Mouse (Mus musculus): ENCODE measurements at regions not wholly inside any gene's neighbourhood (a gene's known extent, or its start where the extent isn't known, plus 50 kb on each side); places are given as distances from the start of the nearest gene placed in this dataset.

DNA sequence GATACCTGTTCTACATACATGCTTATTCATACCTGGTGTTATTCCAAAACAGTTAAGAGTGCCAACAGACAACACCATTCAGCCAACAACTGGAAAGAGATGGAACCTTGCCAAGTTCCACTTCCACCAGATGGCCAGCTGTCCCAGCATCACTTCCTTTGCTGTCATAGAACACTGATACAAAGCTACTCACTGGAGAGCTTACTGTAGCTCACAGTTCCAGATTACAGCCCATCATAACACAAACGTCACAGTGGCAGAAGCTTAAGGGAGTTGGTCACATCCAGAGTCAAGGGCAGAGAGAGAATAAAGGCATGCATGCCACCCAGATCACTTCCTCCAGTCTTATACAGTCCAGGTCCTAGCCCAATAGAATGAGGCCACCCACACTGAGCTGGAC lies 84.0 kb upstream of the Dlx6 start:
- Histone ChIP-seq H3K4me2 (ENCODE audit: low read length) (no peak overlapping the region), H3K4me3 (replicated peaks; ENCODE audit: low read depth, low read length) (no peak overlapping the region), H3K4me1 (replicated peaks; ENCODE audit: insufficient read depth, low read length) (no peaks in the 10 kb centered on the region), H3K27ac (no peak overlapping the region), H3K27me3 (ENCODE audit: insufficient read depth, low read length) (no peaks in the 10 kb centered on the region), H3K9ac (ENCODE audit: low read depth, low read length) (no peak overlapping the region), H3K36me3 (ENCODE audit: insufficient read depth, low read length) (no peaks in the 10 kb centered on the region), H3K9me3 (replicated peaks; ENCODE audit: low read length) (no peaks in the 10 kb centered on the region)
- no peak for DNase-seq (ENCODE audit: low spot score)
- TF ChIP-seq CTCF (IDR thresholded peaks at IDR 0.05; ENCODE audit: low read depth): no peak
- 83% methylated on average over 1 of the region's 1 CpGs for WGBS
- no peak for ATAC-seq (replicated peaks; ENCODE audit: low FRiP score, low read depth)

DNA sequence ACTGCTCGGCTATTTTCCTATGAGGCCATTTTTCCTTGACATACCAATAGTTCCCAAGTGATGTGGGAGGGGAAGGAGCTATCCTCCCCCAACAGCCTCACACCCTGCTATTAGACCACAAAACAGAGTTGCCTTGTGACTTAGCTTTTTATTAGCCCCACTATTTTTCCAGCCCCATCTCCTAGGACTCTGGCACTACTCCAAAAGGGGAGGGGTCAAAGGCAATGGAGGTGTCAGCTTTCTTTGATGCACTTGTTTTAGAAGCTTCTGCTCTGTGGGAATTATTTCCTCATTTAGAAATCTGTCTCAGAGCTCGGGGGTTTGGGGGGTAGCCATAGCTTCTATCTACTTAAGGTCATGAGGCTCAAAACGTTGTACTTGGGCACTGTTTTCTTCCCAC lies 81.6 kb upstream of the Dlx6 start:
- Histone ChIP-seq H3K4me3 (replicated peaks; ENCODE audit: low read depth, low read length) (no peak overlapping the region), H3K4me1 (replicated peaks; ENCODE audit: insufficient read depth, low read length) (no peaks in the 10 kb centered on the region), H3K9me3 (replicated peaks; ENCODE audit: low read length) (no peaks in the 10 kb centered on the region), H3K27me3 (ENCODE audit: insufficient read depth, low read length) (no peaks in the 10 kb centered on the region), H3K36me3 (ENCODE audit: insufficient read depth, low read length) (no peaks in the 10 kb centered on the region), H3K9ac (ENCODE audit: low read depth, low read length) (no peak overlapping the region), H3K4me2 (ENCODE audit: low read length) (no peak overlapping the region), H3K27ac (no peak overlapping the region)
- ATAC-seq (replicated peaks; ENCODE audit: low FRiP score, low read depth) (no peak), DNase-seq (ENCODE audit: low spot score) (no peak)
- no peak for TF ChIP-seq CTCF (IDR thresholded peaks at IDR 0.05; ENCODE audit: low read depth)
- WGBS: 30% methylated on average over 3 of the region's 3 CpGs

DNA sequence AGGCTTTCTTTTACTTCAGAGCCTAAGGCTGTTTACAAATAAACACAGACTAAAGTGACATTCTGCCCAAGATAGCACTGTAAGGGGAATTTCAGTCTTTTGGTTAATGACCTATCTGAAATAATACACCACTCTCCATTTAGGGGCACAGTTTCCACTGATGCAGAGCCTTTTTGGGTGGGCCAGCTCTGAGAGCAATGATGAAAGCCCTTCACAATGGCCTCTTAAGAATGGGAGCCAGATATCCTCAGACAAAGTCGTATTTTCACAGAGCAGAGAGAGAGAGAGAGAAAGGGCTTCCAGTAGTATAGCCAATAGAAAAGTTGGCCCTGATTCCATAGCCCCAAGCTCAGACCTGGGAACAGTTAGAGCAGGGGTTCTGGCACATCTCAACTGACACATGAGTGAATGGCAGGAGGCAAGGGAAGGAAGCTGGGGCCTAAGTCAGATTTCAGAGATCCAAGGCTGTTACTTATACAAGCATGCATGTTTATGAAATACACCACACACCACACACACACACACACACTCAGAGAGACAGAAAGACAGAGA lies 77.1 kb upstream of the Dlx6 start:
- ATAC-seq (replicated peaks; ENCODE audit: low FRiP score, low read depth): no peak
- no peak for DNase-seq (ENCODE audit: low spot score)
- no peaks in the 10 kb centered on the region for H3K27me3 ChIP-seq (ENCODE audit: insufficient read depth, low read length)
- no peaks in the 10 kb centered on the region for H3K9me3 ChIP-seq (replicated peaks; ENCODE audit: low read length)
- TF ChIP-seq CTCF (IDR thresholded peaks at IDR 0.05; ENCODE audit: low read depth): no peak
- H3K4me1 ChIP-seq (replicated peaks; ENCODE audit: insufficient read depth, low read length): no peaks in the 10 kb centered on the region
- 47% methylated on average over 1 of the region's 1 CpGs for WGBS
- H3K27ac ChIP-seq: no peak overlapping the region
- H3K4me3 ChIP-seq (replicated peaks; ENCODE audit: low read depth, low read length): no peak overlapping the region
- no peak overlapping the region for H3K9ac ChIP-seq (ENCODE audit: low read depth, low read length)
- no peaks in the 10 kb centered on the region for H3K36me3 ChIP-seq (ENCODE audit: insufficient read depth, low read length)
- no peak overlapping the region for H3K4me2 ChIP-seq (ENCODE audit: low read length)

DNA sequence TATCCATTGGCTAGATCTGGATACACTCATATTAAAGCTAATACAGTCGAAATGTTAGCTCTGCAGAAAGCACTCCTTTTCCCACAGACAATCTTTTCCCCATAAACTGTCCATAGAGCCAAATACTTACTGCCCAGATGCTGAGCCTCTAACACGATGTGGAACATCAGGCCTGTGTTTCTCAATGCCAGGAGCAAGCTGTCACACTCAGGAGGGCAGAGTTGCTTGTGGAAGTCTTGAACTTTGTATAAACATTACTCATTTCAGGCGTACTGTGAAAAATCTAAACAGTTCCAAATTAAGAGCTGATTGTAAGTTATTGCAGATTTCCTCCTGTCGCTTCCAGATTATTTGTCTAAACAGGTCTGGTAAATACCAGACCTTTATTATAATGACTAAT lies 75.6 kb upstream of the Dlx6 start:
- H3K9me3 ChIP-seq (replicated peaks; ENCODE audit: low read length): no peaks in the 10 kb centered on the region
- H3K4me1 ChIP-seq (replicated peaks; ENCODE audit: insufficient read depth, low read length): no peaks in the 10 kb centered on the region
- no peak overlapping the region for H3K9ac ChIP-seq (ENCODE audit: low read depth, low read length)
- ATAC-seq (replicated peaks; ENCODE audit: low FRiP score, low read depth) (no peak), DNase-seq (ENCODE audit: low spot score) (no peak)
- no peaks in the 10 kb centered on the region for H3K27me3 ChIP-seq (ENCODE audit: insufficient read depth, low read length)
- H3K36me3 ChIP-seq (ENCODE audit: insufficient read depth, low read length): no peaks in the 10 kb centered on the region
- no peak overlapping the region for H3K27ac ChIP-seq
- no peak for TF ChIP-seq CTCF (IDR thresholded peaks at IDR 0.05; ENCODE audit: low read depth)
- 48% methylated on average over 4 of the region's 4 CpGs for WGBS
- H3K4me2 ChIP-seq (ENCODE audit: low read length): no peak overlapping the region
- no peak overlapping the region for H3K4me3 ChIP-seq (replicated peaks; ENCODE audit: low read depth, low read length)

DNA sequence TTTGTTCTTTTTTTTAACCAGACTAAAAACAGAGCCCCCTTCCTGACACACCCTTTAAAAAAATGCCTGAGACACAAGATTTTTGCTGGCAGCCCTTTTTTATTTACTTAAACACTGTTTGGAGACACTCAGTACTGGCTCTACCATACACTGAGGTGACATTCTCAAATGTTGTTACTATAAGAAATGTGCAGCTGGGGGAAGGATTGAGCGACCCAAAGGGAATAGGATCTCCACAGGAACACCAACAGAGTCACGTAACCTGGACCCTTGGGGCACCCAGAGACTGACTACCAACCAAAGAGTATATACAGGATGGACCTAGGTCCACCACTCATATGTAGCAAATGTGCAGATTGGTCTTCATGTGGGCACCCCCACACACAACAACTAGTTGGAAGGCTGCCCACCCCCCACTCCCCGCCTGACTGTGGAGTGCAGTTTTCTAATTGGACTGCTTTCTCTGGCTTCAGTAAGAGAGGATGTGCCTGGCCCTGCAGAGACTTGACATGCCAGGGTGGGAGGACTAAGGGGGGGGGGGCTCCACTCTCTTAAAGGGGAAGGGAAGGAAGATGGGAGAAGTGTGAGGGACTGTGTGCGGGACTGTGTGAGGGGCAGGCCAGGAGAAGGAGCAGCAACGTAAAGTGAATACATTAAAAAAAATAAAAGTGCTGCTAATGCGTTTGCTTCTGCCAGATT lies 68.7 kb upstream of the Dlx6 start:
- Histone ChIP-seq H3K4me2 (ENCODE audit: low read length) (no peak overlapping the region), H3K9me3 (replicated peaks; ENCODE audit: low read length) (no peaks in the 10 kb centered on the region), H3K4me1 (replicated peaks; ENCODE audit: insufficient read depth, low read length) (no peaks in the 10 kb centered on the region), H3K36me3 (ENCODE audit: insufficient read depth, low read length) (no peaks in the 10 kb centered on the region), H3K9ac (ENCODE audit: low read depth, low read length) (no peak overlapping the region), H3K27me3 (ENCODE audit: insufficient read depth, low read length) (no peaks in the 10 kb centered on the region), H3K4me3 (replicated peaks; ENCODE audit: low read depth, low read length) (no peak overlapping the region), H3K27ac (no peak overlapping the region)
- no peak for DNase-seq (ENCODE audit: low spot score)
- no peak for ATAC-seq (replicated peaks; ENCODE audit: low FRiP score, low read depth)
- 43% methylated on average over 6 of the region's 6 CpGs for WGBS
- no peak for TF ChIP-seq CTCF (IDR thresholded peaks at IDR 0.05; ENCODE audit: low read depth)

DNA sequence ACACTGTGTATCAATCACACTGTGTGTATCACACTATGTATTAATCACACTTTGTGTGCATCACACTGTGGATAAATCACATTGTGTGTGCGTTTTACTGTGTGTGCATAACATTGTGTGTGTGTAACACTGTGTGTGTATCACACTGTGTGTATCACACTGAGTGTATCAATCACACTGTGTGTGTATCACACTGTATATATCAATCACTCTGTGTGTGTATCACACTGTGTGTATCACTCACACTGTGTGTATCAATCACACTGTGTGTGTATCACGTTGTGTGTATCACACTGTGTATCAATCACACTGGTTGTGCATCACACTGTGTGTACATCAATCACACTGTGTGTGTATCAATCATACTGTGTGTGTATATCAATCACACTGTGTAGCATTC lies 62.8 kb upstream of the Dlx6 start:
- Histone ChIP-seq H3K36me3 (ENCODE audit: insufficient read depth, low read length) (no peaks in the 10 kb centered on the region), H3K4me1 (replicated peaks; ENCODE audit: insufficient read depth, low read length) (no peaks in the 10 kb centered on the region), H3K9ac (ENCODE audit: low read depth, low read length) (no peak overlapping the region), H3K4me3 (replicated peaks; ENCODE audit: low read depth, low read length) (no peak overlapping the region), H3K27ac (no peak overlapping the region), H3K27me3 (ENCODE audit: insufficient read depth, low read length) (no peaks in the 10 kb centered on the region), H3K9me3 (replicated peaks; ENCODE audit: low read length) (no peaks in the 10 kb centered on the region), H3K4me2 (ENCODE audit: low read length) (no peak overlapping the region)
- no peak for DNase-seq (ENCODE audit: low spot score)
- no peak for TF ChIP-seq CTCF (IDR thresholded peaks at IDR 0.05; ENCODE audit: low read depth)
- ATAC-seq (replicated peaks; ENCODE audit: low FRiP score, low read depth): no peak
- 93% methylated on average over 2 of the region's 2 CpGs for WGBS
